Mouse (Mus musculus) cortical plate, adult 2 months (tissue): ENCODE data around the gene Clca4a.

Experiments used
- CTCF ChIP-seq: fragments of 200-500 bp; IDR thresholded peaks from 2 replicates; pipeline ENCODE4 v1.5.1; 2011; ENCODE audit warnings: mild to moderate bottlenecking, control low read depth, low read length; ENCODE audit not compliant: insufficient read depth; ENCODE audit errors: extremely low read depth
- POLR2A ChIP-seq: fragments of 200-500 bp; IDR thresholded peaks from 2 replicates; pipeline ENCODE4 v1.6.1; 2011; ENCODE audit warnings: mild to moderate bottlenecking, low read length, control low read depth; ENCODE audit not compliant: insufficient read depth; ENCODE audit errors: extremely low read depth

DNA sequence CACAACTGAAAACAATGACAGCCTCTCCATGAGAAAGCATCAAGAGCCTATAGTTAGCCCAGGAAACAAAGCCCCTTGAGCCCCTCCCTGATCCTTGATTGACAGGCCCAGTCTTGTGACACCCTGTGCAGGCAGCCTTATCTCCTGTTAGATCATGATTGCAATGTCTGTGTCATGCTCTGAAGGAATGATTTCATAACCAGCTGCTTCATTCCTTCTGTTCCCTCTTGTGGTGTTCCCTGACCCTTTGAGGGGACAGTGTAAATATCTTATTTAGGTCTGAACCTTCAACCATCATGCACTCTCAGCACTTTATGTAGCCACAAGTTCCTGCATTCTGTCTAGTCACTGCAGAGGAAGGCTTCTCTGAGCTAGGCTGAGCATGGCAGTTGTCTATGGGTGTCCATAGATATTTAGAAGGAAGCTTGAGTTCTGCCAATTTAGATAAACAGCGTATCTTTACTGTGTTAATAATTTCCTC, 41.8 kb downstream of the Clca4a start:
- no peak for TF ChIP-seq POLR2A
- TF ChIP-seq CTCF: no peak
